Mouse (Mus musculus) CH12.LX (cell line): ENCODE measurements around the gene Esrrb.

Experiments used
- CTCF ChIP-seq, 2 experiments: IDR thresholded peaks in 1 of 2; conservative IDR thresholded peaks in 1 of 2; 2 replicates each; pipeline ENCODE4 v1.5.1; 2011 to 2012; ENCODE audit warnings: low read depth in 2 of 2, low read length in 2 of 2, improper control_type of control experiment in 1 of 2, inconsistent platforms in 1 of 2, mild to moderate bottlenecking in 1 of 2, moderate library complexity in 1 of 2
- EP300 ChIP-seq: IDR thresholded peaks from 2 replicates; pipeline ENCODE4 v1.6.1; 2011; ENCODE audit warnings: low read length, improper control_type of control experiment
- HCFC1 ChIP-seq: IDR thresholded peaks from 2 replicates; pipeline ENCODE4 v1.6.1; 2012; ENCODE audit warnings: low read depth, mild to moderate bottlenecking, inconsistent platforms, low read length, improper control_type of control experiment
- MAFK ChIP-seq: IDR thresholded peaks from 2 replicates; pipeline ENCODE4 v1.6.1; 2011; ENCODE audit warnings: low read length, improper control_type of control experiment; ENCODE audit not compliant: insufficient replicate concordance
- MAX ChIP-seq: IDR thresholded peaks from 2 replicates; pipeline ENCODE4 v1.6.1; 2011; ENCODE audit warnings: low read length, improper control_type of control experiment
- PAX5 ChIP-seq: IDR thresholded peaks from 2 replicates; pipeline ENCODE4 v1.6.1; 2012; ENCODE audit warnings: low read length, inconsistent platforms, mixed read lengths
- POLR2A ChIP-seq: IDR thresholded peaks from 2 replicates; pipeline ENCODE4 v1.6.1; 2011; ENCODE audit warnings: low read depth, mild to moderate bottlenecking, improper control_type of control experiment, low read length
- RCOR1 ChIP-seq: conservative IDR thresholded peaks from 2 replicates; pipeline ENCODE4 v1.6.1; 2012; ENCODE audit warnings: low read depth, mild to moderate bottlenecking, inconsistent platforms, low read length, improper control_type of control experiment
- ZC3H11A ChIP-seq: IDR thresholded peaks from 2 replicates; pipeline ENCODE4 v1.6.1; 2012; ENCODE audit warnings: low read depth, mild to moderate bottlenecking, inconsistent platforms, low read length, improper control_type of control experiment

GRCm38 (mm10) chr12:86512335-86512734, 151.4 kb downstream of the Esrrb start:
- TF ChIP-seq POLR2A = no peak
- TF ChIP-seq MAFK = no peak
- TF ChIP-seq CTCF (conservative IDR thresholded peaks at IDR 0.05 in 1 of 2, IDR thresholded peaks at IDR 0.05 in 1 of 2; ENCODE audit: low read depth in 2 of 2, low read length in 2 of 2) = no peak
- no peak for TF ChIP-seq EP300
- no peak for TF ChIP-seq PAX5
- no peak for TF ChIP-seq MAX
- no peak for TF ChIP-seq ZC3H11A
- no peak for TF ChIP-seq HCFC1
- TF ChIP-seq RCOR1 = no peak
